10 mouse cellular contexts compared by ENCODE assay signal in the genomic region with DNA sequence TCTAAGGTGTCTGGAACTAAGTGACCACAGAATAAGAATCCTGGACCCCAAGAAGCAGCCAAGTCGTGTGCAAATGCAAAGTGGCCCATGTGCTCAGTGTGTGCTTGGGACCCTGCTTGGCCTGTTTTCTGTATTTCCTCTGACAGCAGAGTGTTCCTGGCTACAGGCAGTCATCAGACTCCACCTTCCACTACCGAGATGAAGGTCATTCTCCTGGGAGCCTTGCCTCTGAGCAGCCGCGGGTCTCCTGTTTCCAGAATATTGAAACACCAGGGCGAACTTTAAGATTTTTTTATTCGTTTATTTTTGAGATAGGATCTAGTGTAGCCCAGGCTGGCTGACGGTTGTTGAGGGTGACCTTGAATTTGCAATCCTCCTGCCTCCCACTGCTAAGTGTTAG. TPM values are rescaled to one million over a fixed set of nuclear protein-coding genes. Genes with fewer than 3 reads are reported as not detected.
DNase-seq lines count a peak whose midpoint lies in the region; ATAC-seq and TF ChIP-seq lines count a peak whose summit lies in the region.
"Had no signal": no experiment of that assay in that cellular context is flagged by ENCODE, and none has a peak within 500 bp of the region (broad histone marks: within the 10 kb centered on the region; RNA-seq: fewer than 3 reads in every experiment).

No protein-coding gene starts in this region.

- DNase-seq in heart, adult 18-20 months: no peak
- DNase-seq in limb, embryonic 10.5 days (ENCODE audit: low spot score): no peak
- DNase-seq in ovary, adult 18-20 months (ENCODE audit: low spot score): no peak
- no peak for DNase-seq in liver, embryonic 11.5 days (ENCODE audit: low spot score)
- DNase-seq: kidney, adult 8-10 months; thymus, postnatal 4 days had no signal

- H3ac ChIP-seq in C2C12 (ENCODE audit: control insufficient read depth, insufficient read length, low read depth): peak overlapping the region; percentile 20

- H3K27me3 ChIP-seq in heart, embryonic 14.5 days (ENCODE audit: control insufficient read depth, insufficient read depth, low read length): no peaks in the 10 kb centered on the region
- H3K27me3 ChIP-seq in C2C12 (ENCODE audit: control insufficient read depth, insufficient read depth, insufficient read length): no peaks in the 10 kb centered on the region
- H3K27me3 ChIP-seq in limb, embryonic 10.5 days (ENCODE audit: low read depth, poor library complexity, severe bottlenecking): 0 out of 2 replicates have a peak, but pooled peaks cover 3% of the 10 kb centered on the region
- no peaks in the 10 kb centered on the region for H3K27me3 ChIP-seq in liver, embryonic 11.5 days (replicated peaks; ENCODE audit: control insufficient read depth, insufficient read depth, low read length)

- H3K27ac ChIP-seq in heart, embryonic 14.5 days (replicated peaks in 1 of 2; ENCODE audit: control insufficient read depth in 1 of 2, insufficient read depth in 1 of 2, low read depth in 2 of 2, low read length in 2 of 2): peak overlapping the region; percentile 96 to 97
- 0 out of 2 replicates have a peak overlapping the region, but pooled peaks have one; percentile 43 for H3K27ac ChIP-seq in brown adipose tissue, adult 24 weeks (replicated peaks; ENCODE audit: low read depth, low read length)
- H3K27ac ChIP-seq in limb, embryonic 10.5 days: peak overlapping the region; percentile 15; the same call in 1 of the 2 replicates
- H3K27ac ChIP-seq in liver, embryonic 11.5 days (ENCODE audit: low read depth, low read length): no peak overlapping the region
- H3K27ac ChIP-seq: macrophage had no signal

- no peaks in the 10 kb centered on the region for H3K79me3 ChIP-seq in C2C12 (ENCODE audit: low read depth)

- H3K36me3 ChIP-seq in heart, embryonic 14.5 days (ENCODE audit: control insufficient read depth, insufficient read depth, low read length): no peaks in the 10 kb centered on the region
- H3K36me3 ChIP-seq in C2C12 (ENCODE audit: control insufficient read depth, insufficient read depth): no peaks in the 10 kb centered on the region
- H3K36me3 ChIP-seq in limb, embryonic 10.5 days: no peaks in the 10 kb centered on the region
- no peaks in the 10 kb centered on the region for H3K36me3 ChIP-seq in liver, embryonic 11.5 days (ENCODE audit: control insufficient read depth, insufficient read depth, low read length)

- ATAC-seq in heart, embryonic 14.5 days (ENCODE audit: insufficient number of reproducible peaks, insufficient read depth, low FRiP score, low read depth): no peak
- no peak for ATAC-seq in liver, embryonic 11.5 days (replicated peaks; ENCODE audit: low FRiP score)

- peak overlapping the region; percentile 60 for H3K9ac ChIP-seq in heart, embryonic 14.5 days (ENCODE audit: low read length)
- H3K9ac ChIP-seq in liver, embryonic 11.5 days (ENCODE audit: low read depth, low read length): no peak overlapping the region

- no peak overlapping the region for H3K4me3 ChIP-seq in heart, embryonic 14.5 days (ENCODE audit: control insufficient read depth in 1 of 2, insufficient read depth in 1 of 2, low read depth in 1 of 2, low read length in 2 of 2)
- no peak overlapping the region for H3K4me3 ChIP-seq in C2C12 (ENCODE audit: insufficient read depth, poor library complexity, severe bottlenecking)
- H3K4me3 ChIP-seq in brown adipose tissue, adult 24 weeks (ENCODE audit: insufficient read depth, low read depth, low read length): no peak overlapping the region
- H3K4me3 ChIP-seq in limb, embryonic 10.5 days: no peak overlapping the region
- H3K4me3 ChIP-seq in liver, embryonic 11.5 days (ENCODE audit: low read depth, low read length): no peak overlapping the region

- no peaks in the 10 kb centered on the region for H3K79me2 ChIP-seq in C2C12 (ENCODE audit: control insufficient read depth, insufficient read depth)

- no peak for TF ChIP-seq CTCF in C2C12 (IDR thresholded peaks at IDR 0.05; ENCODE audit: control insufficient read depth, insufficient read depth, insufficient read length)

- H3K9me3 ChIP-seq in heart, embryonic 14.5 days (ENCODE audit: control insufficient read depth, low read length): no peaks in the 10 kb centered on the region
- H3K9me3 ChIP-seq in limb, embryonic 10.5 days (replicated peaks): no peaks in the 10 kb centered on the region
- H3K9me3 ChIP-seq in liver, embryonic 11.5 days (ENCODE audit: control insufficient read depth, low read length): no peaks in the 10 kb centered on the region

- H3K4me2 ChIP-seq in heart, embryonic 14.5 days (ENCODE audit: low read length): no peak overlapping the region
- no peak overlapping the region for H3K4me2 ChIP-seq in liver, embryonic 11.5 days

- 44% methylated on average over 7 of the region's 7 CpGs for WGBS in heart, embryonic 14.5 days
- 84% methylated on average over 7 of the region's 7 CpGs for WGBS in limb, embryonic 10.5 days
- WGBS in liver, embryonic 11.5 days: 69% methylated on average over 7 of the region's 7 CpGs

- peaks cover 68 to 83% of the 10 kb centered on the region in 2 experiments for H3K4me1 ChIP-seq in heart, embryonic 14.5 days (ENCODE audit: control insufficient read depth in 2 of 2, insufficient read depth in 2 of 2, low read length in 2 of 2)
- peaks cover 5% of the 10 kb centered on the region; the same call in 1 of the 2 replicates for H3K4me1 ChIP-seq in brown adipose tissue, adult 24 weeks (ENCODE audit: control insufficient read depth, insufficient read depth, insufficient read length, low read length)
- H3K4me1 ChIP-seq in limb, embryonic 10.5 days: peaks cover 66% of the 10 kb centered on the region
- peaks cover 9% of the 10 kb centered on the region for H3K4me1 ChIP-seq in liver, embryonic 11.5 days (replicated peaks; ENCODE audit: control insufficient read depth, insufficient read depth, low read length)

TF ChIP-seq in C2C12, 6 proteins besides CTCF, POLR2A, EP300 and RAD21:
- TF ChIP-seq USF1 (IDR thresholded peaks at IDR 0.05; ENCODE audit: low read depth) (no peak), CEBPB (IDR thresholded peaks at IDR 0.05; ENCODE audit: low read depth) (no peak), MAX (IDR thresholded peaks at IDR 0.05) (no peak), MYOD1 (IDR thresholded peaks at IDR 0.05; ENCODE audit: control insufficient read depth, insufficient read length, low read depth) (no peak), MYOG (IDR thresholded peaks at IDR 0.05; ENCODE audit: control insufficient read depth, extremely low read depth, insufficient read length) (no peak), FOSL1 (IDR thresholded peaks at IDR 0.05; ENCODE audit: insufficient read depth, low read length, poor library complexity, severe bottlenecking) (no peak)

RNA-seq across cellular contexts. Expression of gene Morn1, which starts 44.2 kb away (rescaled TPM):
- polyA plus RNA-seq in heart, embryonic 14.5 days (2014; fragmentation: Nextera tagmentation; extraction: Ambion mirVana): 2.5 and 3.0 TPM in 2 replicates
- 1 to 10 TPM; 1.0 to 2.3 TPM for total RNA-seq in heart, adult 18-20 months (2021)
- 1.2 TPM for polyA plus RNA-seq in C2C12 (2012; fragmentation: generic; extraction: Trizol)
- 1.3 and 1.8 TPM in 2 replicates for polyA plus RNA-seq in brown adipose tissue, adult 24 weeks (2012; ENCODE audit: insufficient read depth, insufficient read length, missing spikeins)
- 3.5 and 6.5 TPM in 2 replicates for polyA plus RNA-seq in limb, embryonic 10.5 days (2016; fragmentation: Nextera tagmentation; extraction: Ambion mirVana)
- 3.4 and 3.5 TPM in 2 replicates for polyA plus RNA-seq in liver, embryonic 11.5 days (2014; fragmentation: Nextera tagmentation; extraction: Ambion mirVana)

RNA-seq across cellular contexts. Expression of gene Rer1, which starts 44.4 kb away (rescaled TPM):
- polyA plus RNA-seq in heart, embryonic 14.5 days (2014; fragmentation: Nextera tagmentation; extraction: Ambion mirVana): 131 and 141 TPM in 2 replicates
- 10 to 100 TPM; 72.0 to 75.8 TPM for total RNA-seq in heart, adult 18-20 months (2021)
- 125 TPM for polyA plus RNA-seq in C2C12 (2012; fragmentation: generic; extraction: Trizol)
- polyA plus RNA-seq in brown adipose tissue, adult 24 weeks (2012; ENCODE audit: insufficient read depth, insufficient read length, missing spikeins): 115 and 123 TPM in 2 replicates
- 133 and 142 TPM in 2 replicates for polyA plus RNA-seq in limb, embryonic 10.5 days (2016; fragmentation: Nextera tagmentation; extraction: Ambion mirVana)
- polyA plus RNA-seq in liver, embryonic 11.5 days (2014; fragmentation: Nextera tagmentation; extraction: Ambion mirVana): 163 and 168 TPM in 2 replicates
